Mouse (Mus musculus): ENCODE measurements around the gene Olfr1276.

The Olfr1276 gene

DNA sequence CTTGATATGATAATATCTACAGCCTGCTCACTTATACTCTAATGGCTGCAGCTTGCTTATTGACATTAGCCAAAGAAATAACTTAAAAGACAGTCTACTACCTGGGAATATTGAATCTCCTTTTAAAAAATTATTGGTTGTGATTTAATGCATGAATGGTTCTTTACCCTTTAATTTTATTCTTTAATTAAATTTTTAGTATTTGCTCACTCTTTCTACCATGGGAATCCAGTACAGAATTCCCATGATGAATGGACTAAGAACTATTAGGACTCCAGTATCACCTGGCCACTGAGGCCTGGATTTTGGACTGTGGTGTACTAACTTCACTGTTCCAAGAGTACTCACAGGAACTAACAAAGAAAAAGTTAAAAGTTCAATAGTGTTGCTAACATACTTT is at the start of gene Olfr1276:
Gene Olfr1276 (plus strand): TSS at position 301 of the 400 bp plus-strand sequence.
- no peak for TF ChIP-seq GATA4 (IDR thresholded peaks at IDR 0.05; ENCODE audit: insufficient replicate concordance, low read length)

DNA sequence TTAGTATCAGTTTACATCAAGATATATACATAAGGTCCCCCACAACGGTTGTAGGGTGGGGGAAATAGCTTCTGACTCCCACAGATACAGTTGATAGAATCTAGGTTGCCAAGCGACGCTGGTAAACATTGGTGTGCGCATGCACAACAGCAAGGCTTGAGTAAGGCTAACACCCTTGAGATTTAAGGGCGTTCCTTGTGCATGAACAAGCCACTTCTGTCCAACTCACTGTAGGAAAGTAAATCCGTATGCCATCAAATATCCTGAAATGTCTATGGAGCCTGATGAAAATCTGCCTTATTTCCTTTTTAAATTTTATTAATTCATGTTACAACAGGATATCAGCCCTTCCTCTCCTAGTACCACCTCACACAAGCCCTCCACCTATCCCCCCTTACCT is 24.8 kb upstream of the Olfr1276 start, which contains the start of gene 4930430A15Rik:
Gene 4930430A15Rik (minus strand): TSS at position 101 of the 400 bp plus-strand sequence.
- TF ChIP-seq GATA4 (IDR thresholded peaks at IDR 0.05; ENCODE audit: insufficient replicate concordance, low read length) = no peak

DNA sequence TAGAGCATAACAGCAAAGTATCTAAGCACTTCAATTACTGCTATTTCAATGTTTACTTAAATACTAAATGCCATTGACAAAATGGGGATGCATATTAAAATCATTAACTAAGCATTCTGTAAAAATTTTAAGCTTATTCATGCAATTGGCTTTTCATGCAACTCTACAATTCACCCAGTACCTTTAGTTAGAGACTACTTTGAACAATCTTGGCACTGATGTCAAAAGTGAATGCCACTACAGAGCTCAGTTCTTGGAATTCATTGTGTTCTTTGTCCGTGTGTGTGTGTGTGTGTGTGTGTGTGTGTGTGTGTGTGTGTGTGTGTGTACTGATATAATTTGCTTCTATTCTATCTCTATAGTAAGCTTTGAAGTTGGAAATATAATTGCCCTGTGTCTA is 19.1 kb upstream of the Olfr1276 start, which contains the start of gene Olfr1275:
Gene Olfr1275 (minus strand): TSS at position 101 of the 400 bp plus-strand sequence.
- no peak for TF ChIP-seq GATA4 (IDR thresholded peaks at IDR 0.05; ENCODE audit: insufficient replicate concordance, low read length)

DNA sequence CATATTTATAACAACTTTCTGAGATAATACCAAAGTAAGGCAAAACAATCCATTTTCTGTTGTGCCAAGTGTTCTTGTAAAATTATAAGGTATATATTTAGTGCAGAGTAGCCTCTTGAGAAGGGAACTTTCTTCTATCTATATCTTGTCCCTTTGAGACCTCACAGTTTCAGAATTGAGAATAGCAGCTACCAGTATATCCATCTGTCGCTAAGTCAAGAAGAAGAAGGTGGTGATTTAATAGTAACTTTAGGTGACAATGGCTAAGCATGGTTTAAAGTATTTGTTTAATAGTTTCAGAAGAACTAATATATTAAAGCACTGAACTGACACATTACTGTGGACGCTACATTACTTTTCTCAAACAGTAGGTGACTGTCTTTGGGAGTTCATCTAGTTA is 19.7 kb downstream of the Olfr1276 start, which contains the start of gene Olfr1277:
Gene Olfr1277 (minus strand): TSS at position 101 of the 400 bp plus-strand sequence.
- no peak for TF ChIP-seq GATA4 (IDR thresholded peaks at IDR 0.05; ENCODE audit: insufficient replicate concordance, low read length)

DNA sequence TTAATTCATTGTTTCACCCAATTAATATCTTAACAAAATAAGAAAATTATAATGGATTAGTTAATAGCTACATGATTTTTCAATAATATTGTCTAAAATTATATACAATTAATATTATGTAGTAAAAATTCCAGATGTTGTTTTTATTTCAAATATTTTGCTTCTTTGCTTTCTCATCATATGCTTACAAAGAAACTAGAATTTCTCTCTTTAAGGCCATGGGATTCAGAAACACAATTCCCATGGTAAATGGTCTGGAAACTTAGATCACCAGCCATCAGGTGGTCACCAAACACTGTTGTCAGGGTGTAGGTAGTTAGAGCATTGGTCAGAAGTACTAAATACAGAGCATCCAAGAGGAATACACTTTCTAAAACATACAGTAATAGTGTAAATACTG is 35.5 kb downstream of the Olfr1276 start, which contains the start of gene Olfr1278:
Gene Olfr1278 (plus strand): TSS at position 301 of the 400 bp plus-strand sequence.
- TF ChIP-seq GATA4 (IDR thresholded peaks at IDR 0.05; ENCODE audit: insufficient replicate concordance, low read length) = no peak

DNA sequence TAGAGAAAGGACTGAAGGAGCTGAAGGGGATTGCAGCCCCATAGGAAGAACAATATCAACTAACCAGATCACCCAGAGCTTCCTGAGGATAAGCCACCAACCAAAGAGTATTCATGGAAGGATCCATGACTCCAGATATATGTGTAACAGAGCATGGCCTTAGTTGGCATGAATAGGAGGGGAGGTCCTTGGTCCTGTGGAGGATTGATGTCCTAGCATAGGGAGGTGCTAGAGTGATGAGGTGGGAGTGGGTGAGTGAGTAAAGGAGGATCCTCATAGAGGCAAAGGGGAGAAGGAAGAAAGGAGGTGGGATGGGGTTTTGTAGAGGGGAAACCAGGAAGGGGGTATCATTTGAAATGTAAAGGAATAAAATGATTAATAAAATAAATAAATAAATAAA is 44.2 kb downstream of the Olfr1276 start:
- TF ChIP-seq GATA4 (IDR thresholded peaks at IDR 0.05; ENCODE audit: insufficient replicate concordance, low read length) = no peak

DNA sequence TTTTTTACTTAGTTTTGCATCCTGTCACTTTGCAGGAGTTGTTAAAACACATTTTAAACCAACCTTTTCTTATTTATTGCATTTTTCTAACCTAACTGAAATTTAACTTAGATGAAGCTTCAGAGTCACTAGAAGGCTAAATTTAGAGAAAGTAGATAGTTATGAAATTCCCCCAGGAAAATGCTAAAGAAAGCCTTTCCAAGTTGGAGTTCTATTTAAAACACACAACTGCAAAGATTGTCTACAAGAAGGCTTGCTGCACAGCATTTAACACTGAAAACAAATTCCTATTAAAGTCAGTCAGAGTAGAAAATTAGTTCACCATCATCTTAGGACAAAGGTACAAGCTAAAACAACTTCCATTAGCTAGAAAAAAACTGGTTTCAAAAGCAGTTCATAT is 46.1 kb downstream of the Olfr1276 start, which contains the start of gene Olfr1279:
Gene Olfr1279 (plus strand): TSS at position 262 of the 400 bp plus-strand sequence.
- TF ChIP-seq GATA4 (IDR thresholded peaks at IDR 0.05; ENCODE audit: insufficient replicate concordance, low read length) = no peak
